Mouse (Mus musculus): ENCODE measurements around the gene Ror2. TPM values are rescaled to one million over a fixed set of nuclear protein-coding genes. Genes with fewer than 3 reads are reported as not detected.

Ror2 gene
- polyA plus RNA-seq, 1 experiment from 2014 or later, result not detected

GRCm38 (mm10) chr13:53125627-53126026, 160.3 kb downstream of the Ror2 start:
- H3K27me3 ChIP-seq, result peaks cover 41% of the 10 kb centered on the region
- ChIA-PET POLR2A (no interaction called here), CTCF (interaction anchor here (1.3 kb wide), 1 partner anchor 301 kb away, joined by 6 read pairs; no protein-coding TSS in a partner anchor)
- in situ Hi-C loops (cut with MboI; ENCODE audit: low pct_unique_long_range_greater_than_20kb), result no loop called here
- DNase-seq (ENCODE audit: low read depth, low spot score) (no peak), ATAC-seq (no peak)
- TF ChIP-seq CTCF (IDR thresholded peaks at IDR 0.05), result no peak

GRCm38 (mm10) chr13:53122085-53122484, 163.8 kb downstream of the Ror2 start:
- POLR2A ChIA-PET, result no interaction called here
- TF ChIP-seq CTCF (IDR thresholded peaks at IDR 0.05), result no peak
- ATAC-seq (no peak), DNase-seq (ENCODE audit: low read depth, low spot score) (no peak)
- in situ Hi-C loops (cut with MboI; ENCODE audit: low pct_unique_long_range_greater_than_20kb), result loop anchor here (5.0 kb wide), 1 partner anchor 235 kb away; no protein-coding TSS in a partner anchor
- CTCF ChIA-PET, result no interaction called here
- H3K27me3 ChIP-seq, result peaks cover 55% of the 10 kb centered on the region

- ChIA-PET POLR2A (no interaction called here), CTCF (interaction anchor here (1.2 to 2.5 kb wide), 3 partner anchors 234 to 306 kb away, joined by 4 to 13 read pairs (median 8); no protein-coding TSS in a partner anchor)
- in situ Hi-C loops (cut with MboI; ENCODE audit: low pct_unique_long_range_greater_than_20kb), result loop anchor here (5.0 kb wide), 1 partner anchor 236 kb away; no protein-coding TSS in a partner anchor
- peaks cover 59% of the 10 kb centered on the region for H3K27me3 ChIP-seq
- no peak for TF ChIP-seq CTCF (IDR thresholded peaks at IDR 0.05)
- no peak for DNase-seq (ENCODE audit: low read depth, low spot score)
- no peak for ATAC-seq
Measured at GRCm38 (mm10) chr13:53120906-53121305, 165.0 kb downstream of the Ror2 start.

GRCm38 (mm10) chr13:53119586-53120426, 166.1 kb downstream of the Ror2 start:
- in situ Hi-C loops (cut with MboI; ENCODE audit: low pct_unique_long_range_greater_than_20kb), result loop anchor here (5.0 to 10.0 kb wide), 2 partner anchors 237 to 305 kb away; no protein-coding TSS in a partner anchor
- ChIA-PET CTCF (interaction anchor here (0.9 to 2.5 kb wide), 5 partner anchors 10 to 252 kb away, joined by 3 to 13 read pairs (median 4); no protein-coding TSS in a partner anchor), POLR2A (no interaction called here)
- peaks cover 68% of the 10 kb centered on the region for H3K27me3 ChIP-seq
- DNase-seq (ENCODE audit: low read depth, low spot score) (peak; percentile 9), ATAC-seq (no peak)
- no peak for TF ChIP-seq CTCF (IDR thresholded peaks at IDR 0.05)

GRCm38 (mm10) chr13:53118398-53118797, 167.5 kb downstream of the Ror2 start:
- ChIA-PET CTCF (interaction anchor here (0.8 to 2.5 kb wide), 5 partner anchors 9 to 308 kb away, joined by 4 to 13 read pairs (median 7); no protein-coding TSS in a partner anchor), POLR2A (no interaction called here)
- no peak for DNase-seq (ENCODE audit: low read depth, low spot score)
- in situ Hi-C loops (cut with MboI; ENCODE audit: low pct_unique_long_range_greater_than_20kb), result loop anchor here (10.0 kb wide), 1 partner anchor 306 kb away; no protein-coding TSS in a partner anchor
- no peak for TF ChIP-seq CTCF (IDR thresholded peaks at IDR 0.05)
- peaks cover 69% of the 10 kb centered on the region for H3K27me3 ChIP-seq
- no peak for ATAC-seq

- ChIA-PET CTCF (interaction anchor here (1.5 to 2.0 kb wide), 2 partner anchors 8 to 238 kb away, joined by 7 to 9 read pairs; no protein-coding TSS in a partner anchor), POLR2A (no interaction called here)
- H3K27me3 ChIP-seq, result peaks cover 64% of the 10 kb centered on the region
- TF ChIP-seq CTCF (IDR thresholded peaks at IDR 0.05), result no peak
- DNase-seq (ENCODE audit: low read depth, low spot score) (no peak), ATAC-seq (no peak)
- in situ Hi-C loops (cut with MboI; ENCODE audit: low pct_unique_long_range_greater_than_20kb), result loop anchor here (10.0 kb wide), 1 partner anchor 307 kb away; no protein-coding TSS in a partner anchor
Measured at GRCm38 (mm10) chr13:53117921-53118320, 168.0 kb downstream of the Ror2 start.

GRCm38 (mm10) chr13:53110249-53110578, 175.7 kb downstream of the Ror2 start:
- H3K27me3 ChIP-seq, result peaks cover 27% of the 10 kb centered on the region
- DNase-seq (ENCODE audit: low read depth, low spot score) (no peak), ATAC-seq (no peak)
- ChIA-PET POLR2A (no interaction called here), CTCF (interaction anchor here (0.8 to 2.1 kb wide), 10 partner anchors 8 to 460 kb away, joined by 3 to 7 read pairs (median 4); no protein-coding TSS in a partner anchor)
- in situ Hi-C loops (cut with MboI; ENCODE audit: low pct_unique_long_range_greater_than_20kb), result loop anchor here (10.0 kb wide), 1 partner anchor 315 kb away; no protein-coding TSS in a partner anchor
- TF ChIP-seq CTCF (IDR thresholded peaks at IDR 0.05), result no peak

- ChIA-PET CTCF (interaction anchor here (0.8 to 2.1 kb wide), 12 partner anchors 9 to 473 kb away, joined by 3 to 7 read pairs (median 3); no protein-coding TSS in a partner anchor), POLR2A (interaction anchor here (0.8 kb wide), 1 partner anchor 178 kb away, joined by 3 read pairs; no protein-coding TSS in a partner anchor)
- TF ChIP-seq CTCF (IDR thresholded peaks at IDR 0.05), result no peak
- H3K27me3 ChIP-seq, result peaks cover 21% of the 10 kb centered on the region
- in situ Hi-C loops (cut with MboI; ENCODE audit: low pct_unique_long_range_greater_than_20kb), result loop anchor here (10.0 kb wide), 1 partner anchor 315 kb away; no protein-coding TSS in a partner anchor
- ATAC-seq, result peak; percentile 74
- no peak for DNase-seq (ENCODE audit: low read depth, low spot score)
Measured at GRCm38 (mm10) chr13:53109560-53110248, 176.2 kb downstream of the Ror2 start.

GRCm38 (mm10) chr13:53106676-53107075, 179.2 kb downstream of the Ror2 start:
- no peak for ATAC-seq
- no peak for TF ChIP-seq CTCF (IDR thresholded peaks at IDR 0.05)
- POLR2A ChIA-PET, result no interaction called here
- no peak for DNase-seq (ENCODE audit: low read depth, low spot score)
- peaks cover 13% of the 10 kb centered on the region for H3K27me3 ChIP-seq
- CTCF ChIA-PET, result no interaction called here
- in situ Hi-C loops (cut with MboI; ENCODE audit: low pct_unique_long_range_greater_than_20kb), result no loop called here

All from Patski (cell line).